Mouse (Mus musculus) olfactory bulb, adult 2 months (tissue): ENCODE measurements around the gene Lingo1.

Source experiments
- CTCF ChIP-seq: fragments of 200-500 bp; IDR thresholded peaks from 2 replicates; pipeline ENCODE4 v1.5.1; 2012; ENCODE audit warnings: low read depth, mild to moderate bottlenecking, low read length, moderate library complexity; ENCODE audit not compliant: insufficient read depth
- POLR2A ChIP-seq: fragments of 200-500 bp; IDR thresholded peaks from 2 replicates; pipeline ENCODE4 v1.6.1; 2012; ENCODE audit warnings: mild to moderate bottlenecking, low read depth, low read length, moderate library complexity; ENCODE audit not compliant: insufficient read depth

DNA sequence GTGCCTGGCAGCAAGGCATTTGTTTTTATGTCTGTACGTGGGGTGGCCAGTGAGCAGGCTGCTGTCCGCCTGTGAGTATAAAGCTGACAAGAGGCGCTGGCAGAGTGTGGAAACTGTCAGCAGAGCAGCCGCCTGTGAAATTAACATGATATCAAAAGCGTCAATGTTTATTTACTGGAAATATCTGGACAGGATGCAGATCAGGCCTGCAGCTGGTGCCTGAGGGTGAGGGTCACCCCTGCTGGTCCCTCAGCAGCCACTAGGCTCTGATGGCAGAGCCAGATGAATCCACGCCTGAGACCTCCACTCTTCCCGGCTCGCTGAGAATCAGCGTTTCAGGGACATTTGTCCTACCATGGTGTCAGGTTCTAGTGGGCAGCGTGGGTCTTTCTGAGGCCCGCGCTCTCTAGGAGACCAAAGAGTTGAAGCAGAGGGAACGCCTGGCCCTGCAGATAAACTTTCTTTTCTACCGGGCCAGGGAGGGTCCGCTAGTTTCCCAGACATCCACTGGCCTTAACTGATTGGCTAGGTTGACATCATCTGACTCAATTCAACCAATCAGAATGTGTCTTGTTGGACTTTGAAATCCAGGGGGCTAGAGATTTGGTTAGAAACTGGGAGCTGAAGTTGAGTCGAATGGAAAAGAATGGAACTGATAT, 190.1 kb downstream of the Lingo1 start:
- TF ChIP-seq POLR2A (no peak), CTCF (no peak)
